Comparison of ENCODE assay signal across 16 mouse cellular contexts in the genomic region with DNA sequence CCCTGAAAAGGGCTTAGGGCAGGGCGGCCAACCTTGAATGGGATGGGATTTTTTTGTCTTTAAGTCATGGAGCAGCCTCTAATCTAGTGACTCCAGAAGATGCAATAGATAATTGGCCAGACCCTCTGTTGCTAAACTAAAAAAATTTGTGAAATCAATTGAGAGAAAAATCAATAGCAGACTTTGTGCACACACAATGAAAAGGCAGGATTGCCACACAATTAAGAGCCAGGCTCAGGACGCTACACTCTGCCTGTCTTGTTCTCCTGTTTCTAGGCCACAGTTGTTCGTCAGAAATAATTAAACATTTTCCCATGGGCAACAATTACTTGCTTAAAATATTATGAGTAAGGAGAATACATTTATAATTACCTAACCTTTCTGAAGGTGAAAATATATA.
"Had no signal": no experiment of that assay in that cellular context is flagged by ENCODE, and none has a peak within 500 bp of the region (broad histone marks: within the 10 kb centered on the region; RNA-seq: fewer than 3 reads in every experiment).

No protein-coding gene starts in this region.

- DNase-seq: lung, adult 18-20 months; lung, embryonic 14.5 days; lung, postnatal 10 days; right cerebral cortex, postnatal 14 days; thymus, adult 2 months; thymus, postnatal 25 days; thymus, postnatal 4 days had no signal

- H3K9ac ChIP-seq: liver, embryonic 15.5 days; lung, embryonic 14.5 days; midbrain, embryonic 13.5 days; neural tube, embryonic 12.5 days; stomach, embryonic 15.5 days had no signal

- H3K4me1 ChIP-seq: liver, embryonic 15.5 days; megakaryocyte, embryonic 14.5 days; neural tube, embryonic 12.5 days; stomach, embryonic 15.5 days had no signal

- H3K27me3 ChIP-seq: liver, embryonic 15.5 days; megakaryocyte, embryonic 14.5 days; midbrain, embryonic 13.5 days; neural tube, embryonic 12.5 days; stomach, embryonic 15.5 days had no signal

- H3K9me3 ChIP-seq: liver, embryonic 15.5 days; midbrain, embryonic 13.5 days; neural tube, embryonic 12.5 days; stomach, embryonic 15.5 days had no signal

- H3K4me2 ChIP-seq: liver, embryonic 15.5 days; lung, embryonic 14.5 days; midbrain, embryonic 11.5 days; midbrain, embryonic 13.5 days; neural tube, embryonic 12.5 days; stomach, embryonic 15.5 days had no signal

- H3K27ac ChIP-seq: liver, embryonic 15.5 days; macrophage; midbrain, embryonic 13.5 days; neural tube, embryonic 12.5 days; stomach, embryonic 15.5 days; stomach, postnatal 0 days had no signal

- H3K4me3 ChIP-seq: liver, embryonic 15.5 days; megakaryocyte, embryonic 14.5 days; midbrain, embryonic 13.5 days; neural tube, embryonic 12.5 days; stomach, embryonic 15.5 days had no signal

- H3K36me3 ChIP-seq: liver, embryonic 15.5 days; midbrain, embryonic 13.5 days; neural tube, embryonic 12.5 days; stomach, embryonic 15.5 days had no signal

- ATAC-seq: midbrain, embryonic 13.5 days; midbrain, embryonic 16.5 days had no signal
